ENCODE assay signal across 8 mouse cellular contexts in the genomic region with DNA sequence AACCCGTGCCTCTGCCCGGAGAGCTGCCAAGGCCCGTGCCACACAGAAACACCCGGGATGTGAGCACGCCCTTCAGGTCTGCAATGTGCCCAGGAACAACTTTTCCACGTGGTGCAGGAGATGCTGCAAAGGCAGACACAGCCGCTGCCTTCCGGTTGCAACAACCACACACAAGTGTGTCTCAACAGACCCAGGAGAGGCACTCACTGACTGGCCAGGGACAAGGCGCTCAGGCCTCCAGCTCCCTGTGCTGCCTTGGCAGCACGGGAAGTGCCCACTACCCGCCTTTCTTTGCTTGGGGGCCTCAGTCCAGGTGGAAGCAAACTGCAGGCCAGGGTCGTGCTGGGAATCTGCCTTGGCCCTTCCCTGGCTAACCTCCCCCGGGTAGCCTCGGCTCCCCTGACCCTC. TPM values are rescaled to one million over a fixed set of nuclear protein-coding genes. Genes with fewer than 3 reads are reported as not detected.
A peak's percentile ranks its signal among the peaks of the same experiment; 100 is the strongest.
DNase-seq lines count a peak whose midpoint lies in the region; ATAC-seq and TF ChIP-seq lines count a peak whose summit lies in the region.

No protein-coding gene starts in this region.

- peak; percentile 51 for TF ChIP-seq POLR2A in myocyte (IDR thresholded peaks at IDR 0.05; ENCODE audit: insufficient read length, low read depth)

- peak overlapping the region; percentile 70 to 93 for H3K4me3 ChIP-seq in liver, embryonic 14.5 days (ENCODE audit: insufficient read depth in 1 of 2, low read depth in 2 of 2, low read length in 2 of 2)
- H3K4me3 ChIP-seq in myocyte = peak overlapping the region; percentile 97
- peak overlapping the region; percentile 79 for H3K4me3 ChIP-seq in stomach, embryonic 15.5 days (replicated peaks)

- peaks cover 58% of the 10 kb centered on the region for H3K79me2 ChIP-seq in myocyte (ENCODE audit: control insufficient read depth, insufficient read depth)

- 0% methylated on average over 14 of the region's 14 CpGs for WGBS in liver, embryonic 14.5 days (ENCODE audit: insufficient replicate concordance)
- 0% methylated on average over 14 of the region's 14 CpGs for WGBS in stomach, embryonic 15.5 days

- H3K27me3 ChIP-seq in liver, embryonic 14.5 days (ENCODE audit: control insufficient read depth, insufficient read depth, low read length) = no peaks in the 10 kb centered on the region; the same call in 1 of the 2 replicates
- no peaks in the 10 kb centered on the region for H3K27me3 ChIP-seq in myocyte (ENCODE audit: control insufficient read depth, insufficient read depth, insufficient read length)
- H3K27me3 ChIP-seq in stomach, embryonic 15.5 days (replicated peaks) = no peaks in the 10 kb centered on the region

- no peaks in the 10 kb centered on the region for H3K36me3 ChIP-seq in liver, embryonic 14.5 days (replicated peaks; ENCODE audit: control insufficient read depth, insufficient read depth, low read depth)
- H3K36me3 ChIP-seq in myocyte (ENCODE audit: control insufficient read depth, insufficient read depth) = no peaks in the 10 kb centered on the region
- H3K36me3 ChIP-seq in stomach, embryonic 15.5 days = no peaks in the 10 kb centered on the region

- peak overlapping the region; percentile 81 for H3K4me2 ChIP-seq in liver, embryonic 14.5 days (ENCODE audit: low read depth)
- H3K4me2 ChIP-seq in myocyte (ENCODE audit: low read depth) = peak overlapping the region; percentile 87
- H3K4me2 ChIP-seq in stomach, embryonic 15.5 days = peak overlapping the region; percentile 86

- H3K9ac ChIP-seq in liver, embryonic 14.5 days (replicated peaks) = peak overlapping the region; percentile 96
- peak overlapping the region; percentile 78 for H3K9ac ChIP-seq in stomach, embryonic 15.5 days

- no peak overlapping the region for H3K27ac ChIP-seq in liver, embryonic 14.5 days
- H3K27ac ChIP-seq in stomach, embryonic 15.5 days = 0 out of 2 replicates have a peak overlapping the region, but pooled peaks have one; percentile 92

- DNase-seq in heart, adult 18-20 months = peak; percentile 41 to 44
- DNase-seq in heart, postnatal 25 days (ENCODE audit: low spot score) = no peak
- DNase-seq in cerebellum, postnatal 14 days = peak; percentile 37 to 39
- peak; percentile 15 for DNase-seq in heart, adult 9 months (ENCODE audit: low spot score in 2 of 2)
- DNase-seq in kidney, adult 9 months = peak; percentile 28
- DNase-seq in liver, embryonic 14.5 days (ENCODE audit: low read depth in 3 of 3, low spot score in 3 of 3) = peak in 1 of 3 experiments; percentile 52

- intact Hi-C loops in heart, postnatal 25 days (cut with DNase I) = no loop called here

- no peaks in the 10 kb centered on the region for H3K9me3 ChIP-seq in liver, embryonic 14.5 days (ENCODE audit: control insufficient read depth, low read length)
- H3K9me3 ChIP-seq in stomach, embryonic 15.5 days = no peaks in the 10 kb centered on the region

- TF ChIP-seq EP300 in liver, embryonic 14.5 days (IDR thresholded peaks at IDR 0.05; ENCODE audit: low read depth) = no peak

- H3K4me1 ChIP-seq in liver, embryonic 14.5 days (replicated peaks; ENCODE audit: control insufficient read depth in 2 of 2, insufficient read depth in 2 of 2, low read length in 1 of 2) = peaks cover 6 to 11% of the 10 kb centered on the region in 2 experiments
- H3K4me1 ChIP-seq in stomach, embryonic 15.5 days = peaks cover 3% of the 10 kb centered on the region

- no peak; the same call in 1 of the 2 replicates for TF ChIP-seq CTCF in liver, embryonic 14.5 days (IDR thresholded peaks at IDR 0.05; ENCODE audit: low read depth)

- H3ac ChIP-seq in myocyte (ENCODE audit: control insufficient read depth, insufficient read length) = peak overlapping the region; percentile 91

- no peak for ATAC-seq in liver, embryonic 14.5 days (ENCODE audit: insufficient read depth)
- ATAC-seq in stomach, embryonic 15.5 days (ENCODE audit: insufficient read depth, low FRiP score, low read depth) = no peak

TF ChIP-seq in myocyte, 11 proteins besides CTCF, POLR2A, EP300 and RAD21:
- no peak for TF ChIP-seq CEBPB (IDR thresholded peaks at IDR 0.05; ENCODE audit: insufficient read depth, poor library complexity, severe bottlenecking)
- peak; percentile 19 for TF ChIP-seq USF1 (IDR thresholded peaks at IDR 0.05; ENCODE audit: low read depth)
- no peak for TF ChIP-seq SRF (IDR thresholded peaks at IDR 0.05; ENCODE audit: control insufficient read depth, insufficient read length, low read depth)
- no peak for TF ChIP-seq E2F4 (IDR thresholded peaks at IDR 0.05; ENCODE audit: insufficient read depth)
- TF ChIP-seq TCF12 (IDR thresholded peaks at IDR 0.05; ENCODE audit: insufficient read depth, poor library complexity, severe bottlenecking) = no peak
- TF ChIP-seq REST (IDR thresholded peaks at IDR 0.05; ENCODE audit: insufficient read depth, insufficient read length) = no peak
- no peak for TF ChIP-seq MYOG (IDR thresholded peaks at IDR 0.05; ENCODE audit: control insufficient read depth in 1 of 3, insufficient read depth in 1 of 3, insufficient read length in 2 of 3, low read depth in 2 of 3)
- TF ChIP-seq POLR2AphosphoS2 (IDR thresholded peaks at IDR 0.05; ENCODE audit: insufficient read length, low read depth) = peak; percentile 47
- no peak for TF ChIP-seq TCF3 (IDR thresholded peaks at IDR 0.05; ENCODE audit: insufficient read length, low read depth)
- TF ChIP-seq MYOD1 (IDR thresholded peaks at IDR 0.05; ENCODE audit: control insufficient read depth in 1 of 3, insufficient read length in 2 of 3, low read depth in 2 of 3) = no peak
- peak; percentile 69 for TF ChIP-seq MAX (IDR thresholded peaks at IDR 0.05; ENCODE audit: low read depth)

RNA-seq across cellular contexts. Expression of a gene that starts 1.3 kb away (rescaled TPM):
- total RNA-seq in heart, adult 18-20 months (2021) = 10 to 100 TPM; 22.5 to 23.9 TPM
- total RNA-seq in heart, postnatal 25 days (2021) = 10 to 100 TPM; 23.0 to 25.1 TPM
- polyA plus RNA-seq in liver, embryonic 14.5 days (2012; rRNA removed) = 2.8 and 4.0 TPM in 2 replicates
- polyA plus RNA-seq in liver, embryonic 14.5 days (2014; fragmentation: Nextera tagmentation; extraction: Ambion mirVana) = 4.7 and 5.5 TPM in 2 replicates
- 12.2 TPM for polyA plus RNA-seq in myocyte (2012; fragmentation: generic; extraction: Trizol)
- 10.6 and 11.6 TPM in 2 replicates for polyA plus RNA-seq in stomach, embryonic 15.5 days (2015; fragmentation: Nextera tagmentation; extraction: Ambion mirVana)

RNA-seq across cellular contexts. Expression of a gene that starts 22.2 kb away (rescaled TPM):
- total RNA-seq in heart, adult 18-20 months (2021) = 100 to 1,000 TPM; 287 to 324 TPM
- total RNA-seq in heart, postnatal 25 days (2021) = 100 to 1,000 TPM; 247 to 305 TPM
- polyA plus RNA-seq in liver, embryonic 14.5 days (2012; rRNA removed) = 113 and 165 TPM in 2 replicates
- polyA plus RNA-seq in liver, embryonic 14.5 days (2014; fragmentation: Nextera tagmentation; extraction: Ambion mirVana) = 31.8 and 35.3 TPM in 2 replicates
- 700 TPM for polyA plus RNA-seq in myocyte (2012; fragmentation: generic; extraction: Trizol)
- polyA plus RNA-seq in stomach, embryonic 15.5 days (2015; fragmentation: Nextera tagmentation; extraction: Ambion mirVana) = 22.8 and 65.7 TPM in 2 replicates
